Mouse (Mus musculus): ENCODE data around the gene Rap1b.

DNA sequence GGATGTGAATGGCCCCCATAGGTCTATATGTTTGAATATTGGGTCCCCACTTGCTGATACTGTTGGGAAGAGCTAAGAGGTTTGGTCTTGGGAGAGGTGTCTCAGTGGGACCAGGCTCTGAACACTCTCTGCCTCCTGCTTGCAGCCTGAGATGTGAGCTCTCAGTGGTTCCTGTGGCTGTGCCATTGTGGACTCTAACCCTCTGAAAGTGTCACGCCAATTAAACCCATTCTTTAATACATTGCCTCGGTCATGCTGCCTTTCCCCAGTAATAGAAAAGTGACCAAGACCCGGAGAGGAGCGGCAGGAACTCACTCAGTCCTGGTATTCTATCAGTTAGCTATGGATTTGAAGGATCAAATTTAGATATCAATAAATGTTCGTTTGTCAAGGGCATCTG, 12.4 kb upstream of the Rap1b start:
- TF ChIP-seq GATA1 (IDR thresholded peaks at IDR 0.05; ENCODE audit: borderline replicate concordance, low read length) (no peak), FLI1 (IDR thresholded peaks at IDR 0.05; ENCODE audit: low read length) (no peak)

All from megakaryocyte, embryonic 14.5 days (primary cell).